Mouse (Mus musculus) ovary, postnatal 10 days (tissue): ENCODE measurements at regions not wholly inside any gene's neighbourhood (a gene's known extent, or its start where the extent isn't known, plus 50 kb on each side); places are given as distances from the start of the nearest gene placed in this dataset.

ENCODE experiments used
- DNase-seq: peaks from one replicate; pipeline ENCODE4 v3.0.0; 2022; ENCODE audit warnings: low spot score

DNA sequence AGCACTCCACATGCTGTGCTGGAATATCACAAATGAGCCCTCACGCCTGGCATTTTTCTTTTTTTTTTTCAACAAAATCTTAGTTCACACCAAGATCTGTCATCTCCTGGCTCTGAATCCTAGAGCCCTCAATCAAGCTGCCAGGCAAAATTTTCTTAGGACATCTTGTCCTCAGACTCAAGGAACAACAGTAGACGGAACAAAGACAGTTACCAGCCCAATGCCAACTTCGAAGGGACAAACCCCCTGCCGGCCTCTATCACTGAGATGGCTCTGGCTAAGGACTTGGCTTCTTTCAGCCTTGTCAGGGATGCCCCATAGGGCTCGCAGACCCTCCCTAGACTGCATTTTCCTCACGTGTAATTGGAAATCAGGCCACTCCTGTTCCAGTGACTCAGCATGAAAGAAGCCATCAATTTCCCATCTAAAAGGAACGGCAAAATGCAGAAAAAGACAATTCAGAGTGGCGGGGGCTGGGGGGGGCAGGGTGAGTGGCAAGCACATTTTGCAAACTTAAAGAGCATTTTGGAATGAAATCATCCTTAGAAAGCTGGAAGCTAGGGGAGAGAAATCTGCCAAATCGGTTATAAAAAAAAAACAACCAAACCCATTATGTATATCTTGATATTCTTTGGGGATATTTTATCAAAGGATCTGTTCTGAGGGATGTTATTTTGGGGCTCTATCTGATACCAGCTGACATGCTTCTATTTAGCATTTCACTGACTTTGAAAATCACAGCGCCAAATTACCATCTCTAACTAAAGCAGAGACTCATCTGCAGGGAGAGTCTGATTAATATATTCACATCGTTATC lies 116.1 kb upstream of the Sulf2 start:
- DNase-seq: no peak

DNA sequence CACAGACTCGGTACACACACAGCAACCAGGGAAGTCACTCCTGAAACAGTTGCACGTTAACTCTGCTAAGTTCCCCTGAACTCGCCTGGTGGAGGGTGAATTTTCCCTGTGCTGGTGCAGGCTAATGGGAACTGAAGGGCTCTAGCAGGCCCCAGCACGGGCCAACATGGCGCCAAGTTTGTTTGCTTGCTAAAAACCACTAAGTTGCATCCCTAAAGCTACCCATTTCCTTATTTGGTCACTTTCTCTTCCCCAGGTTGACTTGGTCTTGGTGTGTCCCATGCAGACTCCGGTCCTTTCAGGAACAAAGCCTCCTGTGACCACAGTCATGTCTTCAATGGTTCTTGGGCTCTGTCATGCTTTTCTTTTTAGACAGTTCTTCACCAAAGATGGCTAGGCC lies 114.5 kb upstream of the Sulf2 start:
- DNase-seq: no peak

DNA sequence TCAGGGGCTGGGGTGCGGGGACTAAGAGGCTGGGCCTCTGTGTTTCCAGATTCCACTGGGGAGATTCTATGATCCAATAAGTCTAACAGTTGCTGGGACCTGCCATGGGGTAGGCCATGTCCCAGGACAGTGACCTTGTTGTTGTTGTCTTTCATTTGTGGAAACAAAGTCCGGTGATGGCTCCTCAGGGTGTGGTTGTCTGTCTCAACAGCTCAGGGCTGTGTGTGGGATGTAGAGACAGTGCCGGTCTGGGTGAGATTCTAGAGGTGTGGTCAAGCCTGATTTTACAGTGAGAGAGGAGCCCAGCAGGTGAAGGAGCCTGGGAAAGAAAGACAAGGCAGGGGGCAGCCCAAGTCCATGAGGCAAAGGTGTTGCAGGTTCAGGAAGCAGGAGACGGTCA lies 111.5 kb upstream of the Sulf2 start:
- DNase-seq: no peak

DNA sequence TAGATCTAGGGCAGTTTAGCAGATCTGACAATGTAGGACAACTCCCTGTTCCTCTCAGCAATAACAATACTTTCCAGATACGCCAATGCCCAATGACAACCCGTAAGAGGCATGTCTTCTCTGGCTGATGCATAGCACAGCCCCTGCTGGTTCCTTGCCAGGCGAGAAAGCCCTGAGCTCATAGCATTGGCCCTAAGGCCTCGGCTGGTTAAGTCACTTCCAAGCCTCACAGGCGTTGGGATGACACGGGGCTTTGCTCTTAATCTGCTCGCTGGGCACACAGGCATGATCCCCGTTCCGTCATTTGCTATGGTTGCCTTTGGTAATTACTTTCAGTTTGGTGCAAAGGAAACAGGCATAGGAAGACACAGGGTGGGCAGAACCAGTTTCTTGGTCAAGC lies 111.0 kb upstream of the Sulf2 start:
- no peak for DNase-seq

DNA sequence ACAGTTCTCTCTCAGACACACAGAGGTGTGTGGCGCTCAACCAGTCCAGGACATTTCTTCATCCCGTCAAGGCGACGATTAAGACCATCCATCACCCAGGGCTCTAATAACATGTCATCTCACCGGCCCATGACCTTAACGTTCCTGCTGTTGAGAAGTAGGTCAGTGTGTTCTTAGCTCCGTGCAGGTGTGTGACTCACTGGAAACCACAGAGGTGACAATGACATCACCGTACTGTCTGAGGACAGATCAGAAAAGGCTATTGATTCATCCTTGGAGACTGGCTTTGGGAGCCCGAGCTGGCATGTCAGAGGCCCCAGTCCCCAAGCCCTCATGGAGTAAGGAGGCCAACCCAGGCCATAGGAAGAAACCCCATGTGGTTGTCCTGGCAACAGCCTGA lies 109.3 kb upstream of the Sulf2 start:
- no peak for DNase-seq

DNA sequence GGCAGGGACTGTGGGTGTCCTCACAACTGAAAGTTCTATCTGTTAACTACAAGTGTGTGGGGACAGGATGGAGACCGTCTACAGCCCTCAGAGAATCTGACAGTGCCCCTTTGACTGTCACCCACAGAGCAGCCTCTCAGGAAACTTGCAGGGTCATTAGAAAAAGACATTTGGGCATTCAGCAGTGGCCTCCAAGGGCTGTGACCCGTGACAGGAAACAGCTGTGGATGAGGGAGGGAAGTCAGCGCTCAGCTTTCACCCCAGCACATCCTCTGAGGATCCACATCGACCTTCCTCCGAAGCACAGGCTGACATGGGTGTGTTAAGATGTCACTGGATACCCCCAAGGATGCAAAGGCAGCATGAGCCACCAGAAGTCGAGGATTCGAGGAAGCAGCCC lies 106.3 kb upstream of the Sulf2 start:
- no peak for DNase-seq

DNA sequence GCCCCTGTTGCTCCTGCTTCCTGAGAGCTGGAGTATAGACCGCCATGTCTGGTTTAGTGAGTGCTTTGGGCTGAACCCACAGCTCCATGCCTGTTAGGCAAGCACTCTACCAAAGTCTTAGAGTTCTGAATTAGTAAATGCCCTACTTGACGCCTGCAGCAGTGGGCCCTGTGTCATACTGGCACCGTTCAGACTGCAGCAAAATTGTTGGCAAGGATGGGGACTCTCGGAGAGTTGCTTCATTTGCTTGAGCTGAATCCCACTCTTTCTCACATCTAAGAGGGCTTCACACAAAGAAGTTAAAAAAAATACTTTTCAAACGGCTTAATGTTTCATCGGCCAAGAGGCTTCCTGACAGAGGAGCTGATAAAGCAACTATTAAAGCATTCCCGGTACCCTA lies 105.6 kb upstream of the Sulf2 start:
- DNase-seq: no peak

DNA sequence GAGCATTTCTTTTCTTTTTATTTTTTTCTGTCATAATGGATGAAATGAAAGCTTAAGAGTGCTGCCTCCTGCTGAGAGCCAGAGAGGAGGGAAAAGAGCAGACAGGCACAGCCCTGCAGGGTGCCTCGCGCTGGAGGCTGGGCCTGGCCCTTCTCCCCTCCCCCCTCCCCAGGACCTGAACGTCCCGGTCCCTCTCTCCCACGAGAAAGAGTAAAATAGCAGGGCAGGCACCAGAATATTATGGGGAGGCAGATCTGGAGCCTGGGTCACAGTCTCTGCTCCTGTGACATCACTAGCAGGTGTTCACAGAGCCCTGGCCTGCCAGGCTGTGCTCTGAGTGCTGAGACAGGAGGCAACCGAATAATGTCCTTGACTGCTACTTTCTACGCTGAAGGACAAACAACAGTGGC lies 103.3 kb upstream of the Sulf2 start:
- no peak for DNase-seq

DNA sequence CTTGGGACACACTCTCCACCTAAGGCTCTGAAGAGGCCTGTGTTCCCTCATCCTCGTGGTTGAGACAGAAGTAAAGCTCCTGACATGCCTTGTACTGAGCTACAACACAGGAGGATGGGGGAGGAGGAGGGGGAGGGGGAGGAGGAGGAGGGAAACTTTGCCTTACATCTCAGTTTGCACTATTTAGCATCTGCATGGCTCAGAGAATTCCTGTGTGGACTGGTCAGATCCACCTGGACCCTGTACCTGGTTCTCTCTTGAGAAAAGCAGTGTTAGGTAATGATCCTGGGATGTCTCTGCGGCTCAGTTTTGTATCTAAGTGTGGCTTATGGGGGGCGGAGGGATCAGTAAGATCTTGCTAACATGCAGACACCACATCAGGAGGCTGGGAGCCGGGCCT lies 102.2 kb upstream of the Sulf2 start:
- DNase-seq: no peak

DNA sequence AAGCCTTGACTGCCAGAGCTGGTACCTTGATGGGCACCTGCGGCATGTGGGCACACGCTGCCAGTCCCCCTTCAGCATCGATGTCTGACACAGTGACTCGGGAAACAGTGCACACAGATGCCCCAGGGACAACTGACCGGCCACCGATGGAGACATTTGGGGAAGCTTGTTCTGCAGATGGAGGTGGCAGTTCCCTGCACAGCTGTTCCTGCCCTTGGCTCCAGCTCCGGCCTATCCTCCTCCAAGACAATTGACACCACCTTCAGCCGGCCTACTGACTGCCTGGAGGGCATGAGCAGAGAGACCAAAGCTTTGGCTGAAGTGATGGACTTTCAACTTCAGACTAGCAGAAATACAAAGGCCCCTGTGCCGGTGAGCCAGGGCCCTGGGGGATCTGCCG lies 100.7 kb upstream of the Sulf2 start:
- no peak for DNase-seq

DNA sequence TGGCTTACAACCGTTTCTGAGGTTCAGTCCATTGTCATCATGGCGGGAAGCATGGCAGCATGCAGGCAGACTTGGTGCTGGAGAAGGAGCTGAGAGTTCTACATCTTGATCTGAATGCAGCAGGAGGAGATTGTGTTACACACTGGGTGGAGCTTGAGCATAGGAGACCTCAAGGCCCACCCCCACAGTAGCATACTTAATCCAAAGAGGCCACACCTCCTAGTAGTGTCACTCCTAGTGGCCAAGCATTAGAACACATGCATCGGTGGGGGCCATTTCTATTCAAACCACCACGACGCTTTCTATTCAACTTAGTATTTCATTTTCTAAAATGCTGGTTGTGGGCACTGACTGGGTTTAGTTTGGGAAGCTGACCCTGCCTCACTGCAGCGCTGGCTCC lies 99.1 kb upstream of the Sulf2 start:
- DNase-seq: no peak

DNA sequence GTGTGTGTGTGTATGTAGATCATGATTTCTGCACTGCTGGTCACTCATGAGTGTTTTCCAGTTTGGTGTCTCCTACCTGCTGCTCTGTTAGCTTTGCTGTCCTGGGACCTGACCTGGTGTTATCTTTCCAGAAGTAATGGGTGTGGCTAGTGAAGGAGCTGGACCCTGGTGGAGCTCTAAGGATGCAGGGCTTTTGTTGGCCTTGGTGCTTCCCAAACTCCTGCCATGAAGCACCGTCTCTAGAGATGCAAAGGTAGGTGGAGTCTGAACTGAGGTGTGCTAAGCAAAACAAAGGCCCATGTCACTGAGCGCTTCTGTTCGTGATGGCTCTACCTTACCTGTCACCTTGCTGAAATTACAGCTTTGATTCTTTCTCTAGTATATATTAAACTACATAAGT lies 96.6 kb upstream of the Sulf2 start:
- no peak for DNase-seq

DNA sequence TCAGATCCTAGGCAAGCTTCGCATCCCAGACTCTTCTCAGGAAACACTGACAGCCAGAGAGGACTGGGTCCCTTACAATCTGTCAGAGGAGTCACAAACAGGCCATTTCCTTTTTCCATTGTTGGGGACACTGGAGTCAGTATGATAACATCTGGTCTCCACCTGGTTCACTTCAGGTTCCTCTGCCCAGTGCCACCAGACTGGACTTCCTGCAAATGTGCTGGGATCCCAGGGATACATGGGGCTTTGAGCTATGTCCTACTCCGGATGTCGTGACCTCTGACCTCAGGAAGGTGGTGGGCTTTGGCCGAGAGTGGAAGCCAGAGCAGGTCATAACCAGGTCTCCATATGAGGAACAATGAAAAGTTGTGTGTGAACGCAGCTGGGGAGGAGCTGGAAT lies 96.0 kb upstream of the Sulf2 start:
- DNase-seq: no peak

DNA sequence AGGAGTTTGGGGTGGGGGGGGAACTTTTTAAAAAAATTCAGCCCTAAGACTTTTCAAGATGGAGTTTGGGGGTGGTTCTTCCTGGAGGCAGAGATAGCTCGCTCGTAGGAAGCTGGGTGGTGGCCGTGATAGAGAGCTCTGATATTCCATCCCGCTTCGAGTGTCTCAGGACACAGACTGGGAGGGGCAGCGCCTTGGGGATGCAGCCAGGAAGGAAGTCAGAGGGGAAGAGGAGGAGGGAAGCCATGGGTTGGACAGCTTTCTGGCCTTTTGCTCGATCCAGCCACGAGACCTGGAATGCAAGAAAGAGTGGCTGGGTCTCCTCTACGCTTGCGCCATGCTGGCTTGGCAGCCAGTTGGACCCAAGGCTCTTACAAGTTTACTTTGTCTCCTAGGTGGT lies 95.1 kb upstream of the Sulf2 start:
- no peak for DNase-seq

DNA sequence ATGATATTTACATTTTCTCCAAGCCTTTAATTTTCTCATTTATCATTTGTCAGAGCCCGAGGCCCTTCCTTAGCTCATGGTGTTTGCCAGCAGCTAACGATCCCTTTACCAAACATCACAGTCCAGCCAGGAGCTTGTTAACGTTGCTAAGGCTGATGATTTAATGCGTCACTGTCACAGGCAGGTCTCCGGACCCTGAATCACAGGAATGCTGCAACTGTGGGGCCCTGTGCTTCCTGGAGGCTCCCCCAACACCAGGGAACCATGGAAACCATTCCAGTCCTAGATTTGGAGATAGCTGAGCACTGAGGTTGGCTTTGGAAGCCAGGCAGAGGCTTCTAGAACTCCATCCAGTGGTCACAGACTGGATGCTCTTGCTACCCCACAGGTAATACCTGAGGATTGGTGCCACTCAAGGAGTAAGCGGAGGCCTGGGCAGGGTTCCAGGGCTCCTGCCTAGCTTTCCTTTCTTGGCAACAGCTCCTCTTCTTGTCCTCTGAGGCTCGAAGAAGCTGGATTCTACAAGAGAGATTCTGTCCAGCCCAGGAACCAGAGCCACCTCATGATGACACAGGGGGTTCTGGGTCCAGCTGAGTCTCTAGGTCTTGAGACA lies 94.0 kb upstream of the Sulf2 start:
- no peak for DNase-seq

DNA sequence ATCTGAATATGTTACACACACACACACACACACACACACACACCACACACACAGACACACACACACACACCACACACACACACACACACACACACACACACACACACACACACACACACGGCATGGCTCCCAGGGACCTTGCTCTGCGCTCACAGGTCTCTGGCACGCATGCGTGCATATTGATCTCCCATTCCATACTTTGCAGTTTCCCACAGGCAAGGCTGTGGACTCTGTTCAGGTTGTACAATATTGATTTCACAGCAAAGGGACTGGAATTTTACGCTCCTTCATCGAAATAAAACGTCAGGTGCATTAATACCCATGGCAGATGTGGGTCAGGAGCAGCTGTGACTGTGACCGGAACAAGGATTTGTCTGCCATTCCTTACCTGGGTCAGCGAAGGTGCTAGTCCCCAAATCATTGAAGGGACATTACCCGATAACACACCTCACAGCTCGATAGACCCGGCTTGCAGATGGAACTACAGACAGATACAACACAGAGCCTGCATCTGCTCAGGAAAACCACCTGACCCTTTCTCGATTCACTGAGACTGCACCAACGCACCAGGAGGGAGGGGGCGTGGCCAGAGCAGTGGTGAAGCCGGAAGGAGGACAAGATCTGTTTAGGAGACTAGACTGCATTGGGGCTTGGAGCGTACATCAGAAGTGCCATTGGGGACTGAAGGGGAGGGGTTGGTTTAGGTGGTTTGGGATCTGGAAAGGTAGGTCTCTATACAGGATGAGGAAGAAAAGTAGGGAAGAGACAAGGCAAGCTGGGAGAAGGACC lies 91.1 kb upstream of the Sulf2 start:
- no peak for DNase-seq

DNA sequence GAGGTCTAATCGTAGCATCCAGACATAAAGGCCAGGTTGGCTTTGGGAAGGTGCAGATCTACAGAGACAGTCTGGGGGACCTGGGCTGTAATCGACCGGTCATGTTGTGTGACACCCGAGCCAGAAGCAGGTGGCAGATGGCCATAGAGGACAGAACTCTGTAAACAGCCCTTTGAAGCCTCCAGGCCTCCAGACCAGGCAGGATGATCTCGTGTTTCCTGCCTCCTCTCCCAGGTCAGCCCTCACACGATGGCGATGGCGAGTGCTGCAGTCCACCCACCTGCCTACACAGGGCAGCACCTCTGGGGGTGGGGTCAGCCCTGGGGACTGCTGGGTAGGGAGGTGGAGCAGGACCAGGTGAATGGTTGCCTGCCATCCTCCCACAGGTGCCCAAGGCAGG lies 89.8 kb upstream of the Sulf2 start:
- DNase-seq: no peak

DNA sequence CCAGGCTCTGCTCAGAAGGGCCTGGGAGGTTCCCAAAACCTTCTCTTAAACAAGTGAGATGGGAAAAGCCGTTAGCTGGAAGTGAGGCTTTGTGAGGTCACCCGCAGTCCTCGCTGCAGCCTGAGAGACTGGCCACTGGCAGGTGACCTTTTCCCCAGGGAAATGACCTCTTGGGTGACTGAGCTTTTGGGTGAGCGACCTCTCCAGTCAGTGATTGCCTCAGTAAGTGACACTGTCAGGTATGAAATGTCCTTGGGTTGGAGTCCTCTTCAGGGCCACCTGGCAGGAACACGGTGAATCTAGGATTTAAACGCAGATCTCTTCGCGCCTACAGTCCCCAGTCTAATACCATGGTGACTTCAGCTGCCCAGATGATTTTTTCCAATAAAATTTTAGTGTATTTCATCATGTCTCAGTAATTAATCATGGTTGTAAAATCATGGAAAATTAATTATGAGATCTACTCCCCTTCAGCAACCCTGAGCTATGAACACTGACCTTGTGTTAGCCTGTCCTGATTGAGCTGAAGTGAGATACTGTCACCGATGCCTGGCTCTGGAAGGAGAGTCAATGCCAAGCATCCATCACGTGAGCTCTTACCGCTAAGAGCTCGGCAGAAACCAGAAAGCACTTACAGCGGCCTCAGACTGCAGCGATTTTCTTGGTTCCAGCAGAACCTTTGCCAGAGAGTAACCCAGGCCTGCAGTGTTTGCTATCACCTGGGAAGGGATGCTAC lies 87.5 kb upstream of the Sulf2 start:
- DNase-seq: no peak

DNA sequence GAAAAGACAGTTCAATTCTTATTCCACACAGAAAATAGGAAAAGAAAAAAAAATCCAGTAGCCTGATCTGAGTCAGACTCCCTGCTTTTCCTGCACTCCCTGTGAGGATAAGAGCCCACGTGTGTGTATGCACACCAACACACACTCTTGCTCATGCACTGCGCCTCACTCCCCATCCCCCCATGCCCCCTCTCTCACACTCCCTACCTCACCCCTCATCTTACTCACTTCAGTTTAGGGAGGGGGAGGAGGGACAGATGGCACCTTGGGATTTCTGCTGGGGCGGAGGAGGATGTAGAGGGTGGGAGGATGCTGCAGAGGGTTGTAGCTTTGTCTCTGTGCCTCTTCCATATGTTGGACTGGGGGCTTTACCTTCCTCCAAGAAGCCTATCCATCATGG lies 85.8 kb upstream of the Sulf2 start:
- DNase-seq: no peak

DNA sequence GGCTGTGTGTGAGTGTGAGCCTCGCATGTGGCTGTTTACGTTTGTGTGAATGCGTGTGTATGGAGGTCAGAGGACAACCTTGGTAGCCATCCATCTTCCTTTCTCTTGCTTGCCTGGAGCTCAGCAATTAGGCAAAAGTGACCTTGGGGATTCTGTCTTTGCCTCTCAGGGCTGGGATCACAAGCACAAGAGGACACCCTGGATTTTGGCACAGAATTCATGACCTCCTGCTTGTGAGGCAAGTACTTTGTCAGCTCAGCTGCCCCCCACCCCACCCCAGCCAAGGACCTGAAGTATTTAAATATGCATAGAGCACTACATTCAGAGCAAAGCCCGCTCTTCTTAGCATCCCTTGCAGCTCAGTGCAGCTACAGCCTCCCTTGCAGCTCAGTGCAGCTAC lies 84.6 kb upstream of the Sulf2 start:
- no peak for DNase-seq

DNA sequence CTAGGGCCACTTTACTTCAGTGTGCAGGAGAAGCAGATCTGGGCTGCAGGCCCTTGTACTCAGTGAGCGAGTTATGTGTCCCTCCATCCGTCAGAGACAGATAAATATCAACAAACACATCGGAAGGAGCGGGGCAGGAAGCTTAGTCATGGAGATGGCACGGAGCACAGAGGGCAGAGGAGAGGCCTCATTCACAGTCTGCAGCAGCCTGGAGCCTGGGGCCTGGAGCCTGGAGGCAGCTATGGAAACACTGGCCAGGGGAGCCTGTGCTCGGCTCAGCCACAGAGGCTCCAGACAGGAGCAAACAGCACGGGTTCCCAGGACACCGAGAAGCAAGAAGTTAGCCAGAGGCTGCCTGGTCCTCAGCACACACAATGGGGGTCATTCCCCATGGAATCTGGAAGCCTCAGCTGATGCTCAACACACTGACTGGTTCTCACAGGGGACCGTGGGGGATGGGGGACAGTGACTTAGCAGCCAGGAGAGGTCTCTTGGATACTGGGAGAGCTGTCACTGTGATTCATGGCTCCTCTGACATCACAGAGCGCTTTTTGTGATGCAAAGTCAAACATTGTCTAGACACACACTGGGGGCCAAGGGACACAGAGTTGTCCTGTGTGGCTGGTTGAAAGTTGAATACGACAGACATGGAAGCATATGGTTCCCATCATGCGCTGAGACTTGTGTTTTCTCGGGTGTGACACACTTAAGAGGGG lies 82.2 kb upstream of the Sulf2 start:
- no peak for DNase-seq

DNA sequence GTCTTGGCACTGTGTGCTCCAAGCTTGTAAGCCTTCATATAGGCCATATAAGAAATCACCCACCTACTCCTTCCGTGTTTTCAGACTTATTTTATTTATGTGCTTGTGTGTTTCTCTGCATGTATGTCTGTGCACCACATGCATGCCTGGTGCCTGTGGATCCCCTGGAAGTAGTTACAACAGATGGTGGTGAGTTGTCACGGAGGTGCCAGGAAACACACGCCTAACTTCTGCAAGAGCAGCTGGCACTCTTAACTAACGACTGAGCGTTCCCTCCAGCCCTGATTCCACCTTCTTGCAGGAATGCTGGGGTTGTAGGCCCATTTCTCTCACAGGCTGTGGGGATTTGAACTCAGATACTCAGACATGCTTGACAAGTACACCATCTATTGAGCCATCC lies 80.6 kb upstream of the Sulf2 start:
- no peak for DNase-seq
